Mouse (Mus musculus) gastrocnemius, postnatal 4 days (tissue): ENCODE measurements around the gene Ceacam12. TPM values are rescaled to one million over a fixed set of nuclear protein-coding genes. Genes with fewer than 3 reads are reported as not detected.
"Not testable (repeated sequence)": the region's sequence is repeated elsewhere in the genome, so short reads cannot be mapped to it uniquely, and the experiment has no call there.

Experiments
- DNase-seq, 2 experiments: peaks; one replicate each; pipeline ENCODE4 v3.0.0; 2021 to 2022; ENCODE audit warnings: low spot score in 2 of 2, mixed read lengths in 2 of 2
- long read RNA-seq, 2 experiments: library from polyadenylated mRNA; stranded (forward); transcript quantifications; one replicate each; pipeline ENCODE4 v2.0.0; 2021
- microRNA-seq: library from miRNA; unstranded; fragments of <30 nt; microRNA quantifications from one replicate; pipeline ENCODE4 v1.2.0, GENCODE M21; 2021
- total RNA-seq, 2 experiments: library from RNA; stranded (reverse); gene quantifications; 2 replicates each; pipeline ENCODE4 v1.2.3; 2021

Gene Ceacam12
- total RNA-seq, result not detected
- long read RNA-seq, experiment 1, result 0 reads
- long read RNA-seq, experiment 2, result 0 reads

DNA sequence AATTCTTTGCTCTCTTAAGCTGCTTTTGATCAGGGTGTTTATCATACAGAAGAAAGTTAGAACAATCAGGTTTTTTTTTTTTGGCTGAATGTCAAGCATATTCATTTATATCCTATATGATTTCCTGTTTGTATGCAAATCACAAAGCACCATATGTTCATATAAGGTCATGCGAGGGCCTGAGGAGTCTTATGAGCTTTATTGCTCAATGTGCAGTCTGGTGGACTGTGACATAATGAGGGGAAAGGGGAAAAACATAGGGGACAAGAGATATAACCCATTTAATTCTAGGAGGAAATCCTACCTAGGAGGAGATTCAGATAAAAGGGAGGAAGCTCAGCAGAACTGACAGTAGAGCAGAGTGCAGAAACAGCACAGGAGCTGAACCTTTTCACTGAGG lies at the start of gene Ceacam12:
Gene Ceacam12, plus strand, starts transcription at position 301 of the 400 bp plus-strand sequence.
- no peak for DNase-seq

DNA sequence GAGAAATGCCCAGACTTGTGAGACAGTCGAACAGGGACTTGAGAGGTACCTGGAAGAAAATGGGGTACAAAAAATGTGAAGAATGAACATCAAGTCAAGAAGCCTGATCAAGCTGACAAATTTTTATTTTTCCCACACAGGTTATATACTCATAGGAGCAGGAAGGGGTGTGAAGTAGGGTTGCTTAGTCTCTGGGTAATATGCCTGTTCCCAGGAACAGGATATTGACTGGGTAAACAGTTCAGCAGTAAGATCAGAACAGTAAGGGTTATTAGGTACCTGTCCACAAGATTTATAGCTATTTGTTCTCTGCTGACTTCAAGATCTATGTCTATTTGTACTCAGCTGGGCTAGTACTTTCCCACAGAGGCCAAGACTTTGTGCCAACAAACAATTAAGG lies 8.1 kb downstream of the Ceacam12 start:
- not testable (repeated sequence) for DNase-seq

- no peak for DNase-seq
Measured at GRCm38 (mm10) chr7:18100785-18101184, 35.1 kb downstream of the Ceacam12 start.

Small RNA genes within 50 kb of the gene (microRNA-seq; reads per million reads assigned to microRNA genes)
- not detected for gene Gm22414

Other genes with a start within 250 kb of the Ceacam12 start
- gene Gm5155, start 194.2 kb upstream of the Ceacam12 start, total RNA-seq, result not detected
- not detected for gene Ceacam11, start 93.8 kb upstream of the Ceacam12 start, total RNA-seq
- not detected for gene Ceacam13, start 56.0 kb upstream of the Ceacam12 start, total RNA-seq
- not detected for gene Igfl3, start 110.6 kb downstream of the Ceacam12 start, total RNA-seq
- gene Mill1, start 179.4 kb downstream of the Ceacam12 start, total RNA-seq, result not detected